Mouse (Mus musculus): ENCODE measurements around the gene Acp4. TPM values are rescaled to one million over a fixed set of nuclear protein-coding genes. Genes with fewer than 3 reads are reported as not detected.

Gene Acp4
- not detected for polyA plus RNA-seq (2017; shearing (Covaris generic))

DNA sequence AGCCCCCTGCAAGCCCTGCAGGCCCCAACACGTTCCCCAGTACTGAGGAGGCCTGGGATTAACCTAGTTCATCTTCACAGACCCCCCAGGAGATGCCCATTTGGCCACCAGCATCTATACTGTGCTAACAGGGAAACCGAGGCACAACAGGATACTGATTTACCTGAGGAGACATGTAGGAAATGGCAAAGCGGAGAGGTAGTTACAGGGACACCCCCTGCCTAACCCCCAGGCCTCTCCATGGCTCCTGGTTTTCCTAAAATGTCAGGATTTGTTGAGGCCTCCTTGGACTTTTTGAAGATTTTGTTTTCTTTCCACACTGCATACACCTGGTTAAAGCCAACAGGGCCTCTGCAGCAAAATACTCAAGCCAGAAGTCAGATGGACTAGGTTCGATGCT, at the start of gene Acp4:
TSS of gene Acp4 (minus strand) at position 101 of the 400 bp plus-strand sequence.

DNA sequence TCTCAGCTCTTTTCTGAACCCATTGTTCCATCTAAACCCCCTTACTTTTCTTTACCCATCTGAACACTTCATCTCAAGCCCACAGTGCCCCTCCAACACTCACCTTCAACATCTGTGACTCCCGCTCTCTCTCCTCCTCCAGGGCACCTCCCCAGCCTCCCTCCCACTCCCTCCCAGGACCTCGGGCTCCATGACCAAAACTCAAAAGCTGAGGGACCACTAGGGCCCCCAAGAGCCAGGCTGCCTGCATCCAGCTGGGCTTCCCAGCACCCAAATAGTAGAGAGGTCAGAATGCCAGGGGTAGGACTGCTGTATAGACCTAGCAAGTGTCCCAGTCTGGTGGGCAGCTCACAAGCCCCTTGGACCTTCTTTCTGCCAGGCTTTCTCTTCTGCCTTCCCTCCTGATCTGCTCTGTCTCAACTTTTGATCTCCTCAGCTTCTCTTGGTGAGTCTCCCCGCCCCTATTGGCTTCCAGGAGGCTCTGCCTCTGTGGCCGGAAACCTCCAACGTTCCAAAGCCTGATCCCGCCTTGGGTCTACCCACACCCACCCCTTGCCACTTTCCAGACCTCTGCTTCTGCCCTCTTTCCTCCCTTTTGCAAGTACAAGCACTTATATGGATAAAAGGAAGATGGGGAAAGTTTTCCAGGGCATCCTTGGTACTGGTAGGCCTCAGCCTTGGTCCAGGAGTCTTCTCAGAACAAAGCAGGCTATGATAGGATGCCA, 49.5 kb upstream of the Acp4 start, which contains the start of gene Clec11a:
TSS of gene Clec11a (minus strand) at position 387 of the 725 bp plus-strand sequence.

DNA sequence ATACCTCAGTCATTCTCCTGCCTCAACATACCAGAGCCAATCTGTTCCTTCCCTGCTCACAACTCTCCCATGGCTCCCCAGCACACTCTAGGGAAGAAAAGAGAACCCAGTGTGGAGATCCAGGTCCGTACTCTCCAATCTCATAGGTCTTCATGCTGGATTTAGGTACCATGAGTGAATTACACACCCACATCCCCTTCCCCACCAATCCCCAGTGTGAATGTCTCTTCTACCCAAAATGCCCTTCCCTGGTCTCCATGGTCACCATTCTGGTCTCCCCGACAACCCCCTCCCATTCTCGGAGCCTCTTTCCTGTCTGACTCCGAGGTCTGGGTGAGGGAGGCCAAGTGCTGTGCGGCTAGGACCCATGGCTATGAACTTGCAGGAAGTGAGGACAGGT, 4.0 kb upstream of the Acp4 start, which contains the start of gene Gm15517:
TSS of gene Gm15517 (plus strand) at position 301 of the 400 bp plus-strand sequence.

GRCm38 (mm10) chr7:44246055-44246983, 10.9 kb downstream of the Acp4 start, which contains the start of the genes 1700028J19Rik and 2410002F23Rik:
Gene 1700028J19Rik, minus strand, starts transcription at chr7:44246695.
Gene 2410002F23Rik, plus strand, starts transcription at chr7:44246722.

DNA sequence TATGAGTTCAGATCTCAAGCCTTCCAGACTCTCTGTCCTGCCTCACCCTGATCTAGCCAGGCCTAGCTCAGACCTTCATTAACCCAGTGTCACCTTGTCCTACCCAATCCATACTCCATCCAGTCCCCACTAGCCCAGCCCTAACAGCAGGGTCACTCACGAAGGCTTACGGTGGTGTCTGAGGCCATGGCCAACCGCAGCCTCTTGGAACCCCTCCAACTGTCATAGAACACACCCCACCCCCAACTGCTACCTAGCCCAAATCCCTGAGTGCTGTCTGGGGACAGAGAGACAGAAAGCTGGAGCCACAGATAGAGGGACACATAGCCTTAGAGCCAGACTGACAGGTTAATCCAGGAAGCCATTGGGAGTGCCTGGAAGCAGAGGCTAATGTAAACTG, 21.3 kb downstream of the Acp4 start, which contains the start of gene Gm36864:
TSS of gene Gm36864 (plus strand) at position 269 of the 400 bp plus-strand sequence.

DNA sequence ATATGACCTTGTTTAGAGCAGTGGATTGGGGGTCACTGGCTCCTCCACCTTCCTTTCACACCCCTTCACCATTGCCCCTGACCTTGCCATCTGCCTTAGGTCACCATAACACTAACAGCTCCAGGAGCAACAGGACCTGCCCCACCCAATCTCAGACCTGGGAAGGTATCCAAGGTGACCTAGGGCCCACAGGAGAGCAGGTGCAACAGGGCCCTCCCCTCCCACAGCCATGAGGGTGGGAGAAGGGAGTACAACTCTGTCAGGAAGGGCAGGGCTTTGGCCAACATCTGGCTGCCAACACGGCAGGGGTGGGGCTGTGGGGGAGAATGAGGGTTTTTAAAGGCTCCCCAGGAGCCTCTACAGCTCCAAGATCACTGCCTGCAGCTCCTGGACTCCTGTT, 32.1 kb downstream of the Acp4 start, which contains the start of gene Klk1:
TSS of gene Klk1 (plus strand) at position 285 of the 400 bp plus-strand sequence.

GRCm38 (mm10) chr7:44215645-44216044, 41.5 kb downstream of the Acp4 start, which contains the start of gene Klk1b5:
Gene Klk1b5, plus strand, starts transcription at chr7:44215945.

DNA sequence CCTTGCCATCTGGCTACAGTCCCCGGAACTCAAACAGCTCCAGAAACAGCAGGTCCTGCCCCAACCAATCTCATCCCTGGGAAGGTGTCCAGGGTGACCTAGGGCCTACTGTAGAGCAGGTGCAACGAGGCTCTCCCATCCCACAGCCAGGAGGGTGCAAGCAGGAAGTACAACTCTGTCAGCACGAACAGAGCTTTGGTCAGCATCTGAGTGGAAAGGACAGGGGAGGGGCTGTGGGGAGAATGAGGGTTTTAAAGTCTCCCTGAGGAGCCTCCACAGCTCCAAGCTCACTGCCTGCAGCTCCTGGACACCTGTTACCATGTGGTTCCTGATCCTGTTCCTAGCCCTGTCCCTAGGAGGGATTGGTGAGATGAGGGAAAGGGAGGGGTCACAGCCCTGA, 50.0 kb downstream of the Acp4 start, which contains the start of gene Klk1b4:
TSS of gene Klk1b4 (plus strand) at position 301 of the 400 bp plus-strand sequence.

Other genes with a start within 250 kb of the Acp4 start
- gene Klk1b26, start 245.2 kb downstream of the Acp4 start, polyA plus RNA-seq (2017; shearing (Covaris generic)) = not detected
- gene Klk1b27, start 205.1 kb downstream of the Acp4 start, polyA plus RNA-seq (2017; shearing (Covaris generic)) = 2.5 TPM
- gene Klk1b21, start 155.1 kb downstream of the Acp4 start, polyA plus RNA-seq (2017; shearing (Covaris generic)) = not detected
- gene Klk1b22, start 144.7 kb downstream of the Acp4 start, polyA plus RNA-seq (2017; shearing (Covaris generic)) = not detected
- gene Klk1b16, start 120.6 kb downstream of the Acp4 start, polyA plus RNA-seq (2017; shearing (Covaris generic)) = not detected
- gene Klk1b24, start 69.1 kb downstream of the Acp4 start, polyA plus RNA-seq (2017; shearing (Covaris generic)) = not detected
- gene Klk1b3, start 59.2 kb downstream of the Acp4 start, polyA plus RNA-seq (2017; shearing (Covaris generic)) = not detected
- not detected for gene Klk1b4, start 49.9 kb downstream of the Acp4 start, polyA plus RNA-seq (2017; shearing (Covaris generic))
- not detected for gene Klk1b5, start 41.4 kb downstream of the Acp4 start, polyA plus RNA-seq (2017; shearing (Covaris generic))
- gene Klk1, start 32.0 kb downstream of the Acp4 start, polyA plus RNA-seq (2017; shearing (Covaris generic)) = 1.0 TPM
- not detected for gene Gm36864, start 21.2 kb downstream of the Acp4 start, polyA plus RNA-seq (2017; shearing (Covaris generic))
- gene 1700028J19Rik, start 10.7 kb downstream of the Acp4 start, polyA plus RNA-seq (2017; shearing (Covaris generic)) = 2.1 TPM
- gene 2410002F23Rik, start 10.7 kb downstream of the Acp4 start, polyA plus RNA-seq (2017; shearing (Covaris generic)) = 149 TPM
- gene Gm15517, start 4.1 kb upstream of the Acp4 start, polyA plus RNA-seq (2017; shearing (Covaris generic)) = not detected
- 0.43 TPM for gene Clec11a, start 49.5 kb upstream of the Acp4 start, polyA plus RNA-seq (2017; shearing (Covaris generic))
- gene Shank1, start 52.9 kb upstream of the Acp4 start, polyA plus RNA-seq (2017; shearing (Covaris generic)) = 0.15 TPM
- gene Syt3, start 126.7 kb upstream of the Acp4 start, polyA plus RNA-seq (2017; shearing (Covaris generic)) = 0.22 TPM
- gene 1700008O03Rik, start 128.4 kb upstream of the Acp4 start, polyA plus RNA-seq (2017; shearing (Covaris generic)) = not detected
- not detected for gene Lrrc4b, start 171.6 kb upstream of the Acp4 start, polyA plus RNA-seq (2017; shearing (Covaris generic))
- gene Aspdh, start 208.0 kb upstream of the Acp4 start, polyA plus RNA-seq (2017; shearing (Covaris generic)) = not detected
- 128 TPM for gene Josd2, start 210.6 kb upstream of the Acp4 start, polyA plus RNA-seq (2017; shearing (Covaris generic))
- gene Emc10, start 239.2 kb upstream of the Acp4 start, polyA plus RNA-seq (2017; shearing (Covaris generic)) = 160 TPM
- 2.6 TPM for gene Fam71e1, start 239.2 kb upstream of the Acp4 start, polyA plus RNA-seq (2017; shearing (Covaris generic))

Measured in activated CD4-positive, CD25-positive, alpha-beta regulatory T cell, adult 9 weeks (primary cell).